Mouse (Mus musculus) midbrain, embryonic 14.5 days (tissue): ENCODE measurements around the gene Eva1a. TPM values are rescaled to one million over a fixed set of nuclear protein-coding genes. Genes with fewer than 3 reads are reported as not detected.

Experiments
- ATAC-seq: fragments of 200-750 bp; cut with Nextera tagmentation; 2 replicates; pipeline ENCODE4 v1.8.0; 2017; ENCODE audit warnings: moderate number of reproducible peaks, moderate library complexity; ENCODE audit not compliant: low FRiP score, low TSS enrichment
- DNase-seq: peaks from one replicate; pipeline ENCODE4 v3.0.0-alpha.2; 2015
- H3K27ac ChIP-seq: fragments of 300-500 bp; sonication (generic); replicated peaks from 2 replicates; pipeline ENCODE4 v1.5.1; 2014; ENCODE audit warnings: mild to moderate bottlenecking, low read depth, low read length, moderate library complexity
- H3K27me3 ChIP-seq: fragments of 300-500 bp; sonication (generic); 2 replicates; pipeline ENCODE4 v1.6.1; 2014; ENCODE audit warnings: low read length, control low read depth, mixed read lengths; ENCODE audit not compliant: control insufficient read depth, insufficient read depth
- H3K36me3 ChIP-seq: fragments of 300-500 bp; sonication (generic); 2 replicates; pipeline ENCODE4 v1.6.1; 2014; ENCODE audit warnings: low read length, control low read depth; ENCODE audit not compliant: control insufficient read depth, insufficient read depth
- H3K4me1 ChIP-seq: fragments of 300-500 bp; sonication (generic); 2 replicates; pipeline ENCODE4 v1.6.1; 2014; ENCODE audit warnings: mild to moderate bottlenecking, antibody characterized with exemption, low read length, control low read depth; ENCODE audit not compliant: control insufficient read depth, insufficient read depth
- H3K4me2 ChIP-seq: fragments of 300-500 bp; sonication (generic); 2 replicates; pipeline ENCODE4 v1.6.1; 2014; ENCODE audit warnings: mild to moderate bottlenecking, low read length, moderate library complexity
- H3K4me3 ChIP-seq: fragments of 300-500 bp; sonication (generic); replicated peaks from 2 replicates; pipeline ENCODE4 v1.5.1; 2014; ENCODE audit warnings: low read depth, low read length
- H3K9ac ChIP-seq: fragments of 300-500 bp; sonication (generic); replicated peaks from 2 replicates; pipeline ENCODE4 v1.6.1; 2014; ENCODE audit warnings: mild to moderate bottlenecking, low read length, moderate library complexity
- H3K9me3 ChIP-seq: fragments of 300-500 bp; sonication (generic); 2 replicates; pipeline ENCODE4 v1.6.1; 2016; ENCODE audit warnings: low read length, control low read depth, mixed read lengths; ENCODE audit not compliant: control insufficient read depth
- WGBS: fragments of 180-500 bp; shearing (Covaris S2); extraction: QIAGEN DNeasy Blood & Tissue Kit; methylation state at CpG from one replicate; pipeline ENCODE4 v1.1.7; 2014; 5-methylcytosine and 5-hydroxymethylcytosine counted together
- polyA plus RNA-seq: library from polyadenylated mRNA; unstranded; fragments of >200 nt; fragmentation: Nextera tagmentation; extraction: Ambion mirVana; gene quantifications from 2 replicates; pipeline ENCODE4 v1.2.1, GENCODE M21; 2014

Gene Eva1a
- polyA plus RNA-seq, 1 experiment from 2014 or later, result 0.63 TPM

DNA sequence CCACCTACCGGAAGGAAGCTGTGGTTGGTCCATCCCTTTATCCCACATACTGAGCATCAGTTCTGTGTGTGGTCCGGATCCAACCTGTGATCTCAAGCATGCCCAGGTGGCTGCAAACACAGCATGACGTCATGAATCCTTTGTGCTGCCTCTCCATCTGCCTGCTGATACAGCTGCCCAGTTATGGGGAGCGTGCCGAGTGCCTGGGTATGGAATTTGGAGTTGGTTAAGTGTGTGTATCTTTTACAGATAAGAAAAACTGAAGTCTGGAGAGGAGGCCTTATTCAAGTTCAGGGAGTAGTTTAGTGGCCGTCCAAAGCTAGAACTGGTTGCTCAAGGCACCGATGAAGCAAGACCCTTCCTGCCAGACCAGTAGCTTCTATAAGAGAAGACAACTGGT, 875 bp upstream of the Eva1a start:
- Histone ChIP-seq H3K27ac (no peak overlapping the region), H3K9me3 (no peaks in the 10 kb centered on the region), H3K36me3 (no peaks in the 10 kb centered on the region), H3K27me3 (peaks cover 34% of the 10 kb centered on the region), H3K4me3 (no peak overlapping the region), H3K4me1 (peaks cover 16% of the 10 kb centered on the region; the same call in 1 of the 2 replicates), H3K4me2 (no peak overlapping the region), H3K9ac (no peak overlapping the region)
- ATAC-seq, result no peak
- 81% methylated on average over 7 of the region's 7 CpGs for WGBS
- no peak for DNase-seq

DNA sequence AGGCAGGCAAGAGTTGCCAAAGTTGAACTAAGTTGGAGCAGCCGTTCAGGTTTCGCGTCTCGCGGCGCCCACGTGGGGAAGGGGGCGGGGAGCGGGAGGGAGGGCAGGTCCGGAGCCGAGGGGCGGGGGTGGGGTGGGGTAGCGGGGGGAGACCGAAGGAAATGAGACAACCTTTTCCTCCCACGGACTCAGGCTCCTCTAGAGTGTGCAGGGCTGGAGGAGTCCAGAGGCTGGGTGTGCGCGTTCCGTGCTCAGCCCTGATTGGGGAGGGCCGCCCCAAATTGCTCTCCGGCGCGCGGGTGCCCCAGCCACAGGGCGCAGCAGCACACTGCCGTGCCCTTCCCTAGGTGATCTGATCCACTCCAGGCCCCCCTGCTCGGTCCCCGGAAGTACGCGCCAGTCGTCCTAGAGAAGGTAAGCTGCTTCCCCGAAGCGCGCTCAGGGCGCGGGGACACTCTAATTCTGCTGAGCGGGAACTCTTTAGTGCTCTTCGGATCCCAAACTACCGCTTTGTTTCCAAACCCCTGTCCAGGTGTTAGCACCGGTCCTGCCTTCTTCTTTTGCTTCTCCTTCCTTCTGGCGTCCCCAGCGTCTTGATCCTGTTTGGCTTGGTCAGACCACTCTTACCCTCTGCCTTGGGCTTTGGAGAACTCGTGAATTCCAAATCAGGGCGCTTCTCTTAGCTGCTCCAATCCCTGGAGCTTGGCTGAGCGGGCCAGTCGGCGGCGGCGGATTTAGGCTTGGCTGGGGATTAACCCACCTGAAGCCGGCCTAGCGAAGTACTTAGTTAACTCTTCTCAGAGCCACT, 849 bp downstream of the Eva1a start:
- WGBS, result under 1% methylated on average over 50 of the region's 50 CpGs
- peak overlapping the region; percentile 42 for H3K4me3 ChIP-seq
- H3K9me3 ChIP-seq, result no peaks in the 10 kb centered on the region
- DNase-seq (peak; percentile 52), ATAC-seq (peak; percentile 28; the same call in 1 of the 2 replicates)
- no peak overlapping the region for H3K27ac ChIP-seq
- H3K4me1 ChIP-seq, result peaks cover 16% of the 10 kb centered on the region; the same call in 1 of the 2 replicates
- peaks cover 34% of the 10 kb centered on the region for H3K27me3 ChIP-seq
- H3K36me3 ChIP-seq, result no peaks in the 10 kb centered on the region
- H3K4me2 ChIP-seq, result peak overlapping the region; percentile 90
- H3K9ac ChIP-seq, result peak overlapping the region; percentile 45; the same call in 1 of the 2 replicates

DNA sequence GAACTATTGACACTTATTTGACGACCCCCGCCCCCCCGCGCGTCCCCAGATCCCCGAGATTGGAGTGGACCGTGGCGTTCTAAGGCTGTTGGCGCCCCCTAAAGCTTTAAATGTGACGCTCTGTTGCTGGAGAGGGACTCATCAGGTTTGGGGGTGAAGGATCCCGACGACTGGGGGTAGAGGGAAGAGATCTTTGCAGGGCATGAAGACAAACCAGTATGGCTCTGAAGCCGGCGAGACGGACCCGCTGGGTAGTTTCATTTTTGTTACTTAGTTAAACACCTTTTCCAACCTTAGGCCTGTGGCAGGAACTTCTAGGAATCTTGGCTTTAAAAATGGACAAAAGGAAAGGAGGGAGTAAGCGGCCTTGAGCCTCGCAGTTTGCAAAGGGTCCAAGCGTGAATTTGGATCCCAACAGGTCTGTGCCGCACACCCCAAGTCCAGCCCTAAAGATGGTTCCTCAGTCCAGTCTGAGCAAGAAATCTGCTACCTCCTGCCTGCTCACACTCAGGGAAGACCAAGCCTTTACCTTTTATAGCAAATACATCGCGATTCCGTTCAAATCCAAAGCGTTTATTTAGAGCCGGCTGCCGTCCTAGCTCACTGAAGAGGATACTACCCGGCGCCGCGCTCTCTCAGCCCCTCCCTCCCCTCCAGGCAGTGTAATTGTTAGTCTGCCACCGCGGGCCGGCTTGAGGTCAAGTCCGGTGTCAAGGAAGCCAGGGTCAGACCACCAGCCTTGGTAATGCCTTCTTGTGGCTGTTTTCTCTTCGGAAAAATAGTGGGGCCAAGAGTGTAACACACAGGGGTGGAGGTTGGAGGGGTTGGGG, 1.7 kb downstream of the Eva1a start:
- DNase-seq (peak; percentile 46), ATAC-seq (no peak)
- Histone ChIP-seq H3K4me2 (peak overlapping the region; percentile 90), H3K4me3 (peak overlapping the region; percentile 42), H3K4me1 (peaks cover 16% of the 10 kb centered on the region; the same call in 1 of the 2 replicates), H3K27me3 (peaks cover 34% of the 10 kb centered on the region), H3K9me3 (no peaks in the 10 kb centered on the region), H3K27ac (no peak overlapping the region), H3K36me3 (no peaks in the 10 kb centered on the region), H3K9ac (no peak overlapping the region; the same call in 1 of the 2 replicates)
- WGBS, result under 1% methylated on average over 35 of the region's 35 CpGs

DNA sequence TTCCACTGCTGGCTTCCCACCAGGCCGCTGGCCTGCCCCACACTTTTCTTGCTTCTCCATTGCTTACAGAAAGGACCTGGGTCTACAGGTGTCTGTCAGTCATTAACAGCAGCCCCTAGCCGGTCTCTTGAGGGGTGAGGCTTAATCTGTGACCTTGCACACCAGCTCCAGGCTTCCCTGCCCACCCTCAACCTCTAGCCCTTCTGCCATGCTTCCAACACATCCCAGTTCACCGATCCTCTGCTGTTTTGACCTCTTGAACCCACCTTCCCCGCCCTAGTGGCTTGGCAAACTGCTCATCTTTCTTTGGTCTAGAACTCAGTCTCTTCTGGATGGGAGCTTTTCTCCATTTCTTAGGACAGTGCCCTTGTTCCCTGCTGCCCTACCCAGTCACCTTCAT, 2.8 kb downstream of the Eva1a start:
- Histone ChIP-seq H3K9me3 (no peaks in the 10 kb centered on the region), H3K36me3 (no peaks in the 10 kb centered on the region), H3K9ac (no peak overlapping the region), H3K27ac (no peak overlapping the region), H3K4me2 (no peak overlapping the region), H3K27me3 (peaks cover 34% of the 10 kb centered on the region), H3K4me3 (no peak overlapping the region), H3K4me1 (peaks cover 16% of the 10 kb centered on the region; the same call in 1 of the 2 replicates)
- 33% methylated on average over 4 of the region's 4 CpGs for WGBS
- no peak for ATAC-seq
- DNase-seq, result no peak

- Histone ChIP-seq H3K36me3 (no peaks in the 10 kb centered on the region), H3K4me3 (no peak overlapping the region), H3K27ac (no peak overlapping the region), H3K27me3 (peaks cover 34% of the 10 kb centered on the region), H3K4me2 (no peak overlapping the region), H3K4me1 (peaks cover 16% of the 10 kb centered on the region; the same call in 1 of the 2 replicates), H3K9me3 (no peaks in the 10 kb centered on the region), H3K9ac (no peak overlapping the region)
- 72% methylated on average over 4 of the region's 4 CpGs for WGBS
- DNase-seq, result no peak
- ATAC-seq, result no peak
Observed at GRCm38 (mm10) chr6:82044509-82044908, 3.7 kb downstream of the Eva1a start.

- Histone ChIP-seq H3K9me3 (no peaks in the 10 kb centered on the region), H3K27me3 (peaks cover 11% of the 10 kb centered on the region), H3K27ac (no peak overlapping the region), H3K36me3 (no peaks in the 10 kb centered on the region), H3K4me2 (no peak overlapping the region), H3K9ac (no peak overlapping the region), H3K4me1 (no peaks in the 10 kb centered on the region), H3K4me3 (no peak overlapping the region)
- no peak for DNase-seq
- WGBS, result 56% methylated on average over 6 of the region's 6 CpGs
- ATAC-seq, result no peak
Observed at GRCm38 (mm10) chr6:82047977-82048376, 7.1 kb downstream of the Eva1a start.

DNA sequence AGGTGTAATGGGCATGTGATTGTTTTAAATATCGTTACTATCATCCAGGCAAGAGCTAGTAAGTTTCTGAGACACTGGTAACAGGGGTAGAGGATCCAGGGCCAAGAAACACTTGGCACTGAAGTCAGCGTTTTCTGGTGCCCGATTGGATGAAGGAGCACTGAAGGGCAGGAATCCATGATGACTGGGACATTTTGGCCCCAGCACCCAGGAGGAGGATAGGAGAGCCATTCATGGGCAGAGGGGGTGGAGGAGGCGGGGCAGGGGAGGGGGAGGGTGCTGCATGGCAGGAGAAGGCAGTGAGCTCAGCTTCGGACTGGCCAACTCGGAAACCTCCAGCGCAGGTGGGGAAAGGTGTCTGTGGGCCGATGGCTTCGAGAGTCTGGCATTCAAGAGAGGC, 9.4 kb downstream of the Eva1a start:
- Histone ChIP-seq H3K36me3 (no peaks in the 10 kb centered on the region), H3K4me3 (no peak overlapping the region), H3K4me1 (no peaks in the 10 kb centered on the region), H3K4me2 (no peak overlapping the region), H3K9me3 (no peaks in the 10 kb centered on the region), H3K27ac (no peak overlapping the region), H3K9ac (no peak overlapping the region), H3K27me3 (no peaks in the 10 kb centered on the region)
- WGBS, result 77% methylated on average over 9 of the region's 9 CpGs
- ATAC-seq, result no peak
- DNase-seq, result no peak

GRCm38 (mm10) chr6:82051569-82051968, 10.7 kb downstream of the Eva1a start:
- H3K4me3 ChIP-seq, result no peak overlapping the region
- H3K36me3 ChIP-seq, result no peaks in the 10 kb centered on the region
- 88% methylated on average over 8 of the region's 8 CpGs for WGBS
- ATAC-seq (no peak), DNase-seq (no peak)
- H3K27me3 ChIP-seq, result no peaks in the 10 kb centered on the region
- H3K9me3 ChIP-seq, result no peaks in the 10 kb centered on the region
- no peaks in the 10 kb centered on the region for H3K4me1 ChIP-seq
- H3K27ac ChIP-seq, result no peak overlapping the region
- no peak overlapping the region for H3K4me2 ChIP-seq
- no peak overlapping the region for H3K9ac ChIP-seq
